Mouse (Mus musculus) fat pad, adult 2 months (tissue): ENCODE data around the gene Rbp4.

Experiments
- DNase-seq: peaks from one replicate; pipeline ENCODE4 v3.0.0-alpha.2; 2011; ENCODE audit warnings: low read depth, low spot score; ENCODE audit errors: extremely low read depth

The Rbp4 gene

DNA sequence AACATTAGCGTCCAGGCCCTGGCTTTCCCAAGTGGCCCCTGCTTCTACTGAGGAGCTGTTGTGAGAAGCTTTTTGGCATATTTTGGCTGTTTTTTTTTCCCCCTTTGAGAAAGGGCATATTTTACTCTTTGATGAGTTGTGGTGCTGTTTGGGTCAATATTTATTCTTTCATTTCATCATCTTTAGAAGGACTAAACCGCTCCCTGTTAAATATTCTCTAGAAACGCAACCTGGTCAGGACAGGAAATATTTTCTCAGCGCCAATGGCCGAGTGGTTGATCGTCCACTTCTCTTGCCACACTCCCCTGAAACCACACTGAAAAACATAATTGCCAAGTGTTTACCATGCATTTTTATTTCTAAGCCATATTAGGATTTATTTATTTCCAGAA, at the start of gene Rbp4:
Rbp4 (minus strand) TSS at position 63 of the 392 bp plus-strand sequence.
- no peak for DNase-seq

DNA sequence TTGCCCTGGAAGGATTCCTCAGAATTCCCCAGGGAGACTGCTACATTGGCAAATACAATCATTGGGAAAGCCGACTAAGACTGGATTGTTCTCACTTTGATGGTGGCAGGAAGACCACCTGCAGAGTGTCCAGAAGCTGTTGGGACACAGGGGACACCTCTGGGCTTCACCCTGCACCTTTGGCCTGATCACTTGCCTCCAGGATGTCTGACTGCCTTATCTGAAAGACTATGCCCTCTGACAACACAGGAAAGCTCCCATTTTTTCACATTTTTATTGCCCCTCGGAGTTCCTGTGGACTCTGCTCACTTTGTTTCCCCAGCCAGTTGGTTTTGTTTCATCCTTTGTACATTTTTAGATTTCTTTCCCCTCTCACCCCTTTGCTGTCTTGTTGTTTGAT, 39.6 kb upstream of the Rbp4 start:
- DNase-seq = no peak

- no peak for DNase-seq
Observed at GRCm38 (mm10) chr19:38161648-38162354, 36.7 kb upstream of the Rbp4 start.

GRCm38 (mm10) chr19:38156243-38156642, 31.2 kb upstream of the Rbp4 start:
- no peak for DNase-seq

DNA sequence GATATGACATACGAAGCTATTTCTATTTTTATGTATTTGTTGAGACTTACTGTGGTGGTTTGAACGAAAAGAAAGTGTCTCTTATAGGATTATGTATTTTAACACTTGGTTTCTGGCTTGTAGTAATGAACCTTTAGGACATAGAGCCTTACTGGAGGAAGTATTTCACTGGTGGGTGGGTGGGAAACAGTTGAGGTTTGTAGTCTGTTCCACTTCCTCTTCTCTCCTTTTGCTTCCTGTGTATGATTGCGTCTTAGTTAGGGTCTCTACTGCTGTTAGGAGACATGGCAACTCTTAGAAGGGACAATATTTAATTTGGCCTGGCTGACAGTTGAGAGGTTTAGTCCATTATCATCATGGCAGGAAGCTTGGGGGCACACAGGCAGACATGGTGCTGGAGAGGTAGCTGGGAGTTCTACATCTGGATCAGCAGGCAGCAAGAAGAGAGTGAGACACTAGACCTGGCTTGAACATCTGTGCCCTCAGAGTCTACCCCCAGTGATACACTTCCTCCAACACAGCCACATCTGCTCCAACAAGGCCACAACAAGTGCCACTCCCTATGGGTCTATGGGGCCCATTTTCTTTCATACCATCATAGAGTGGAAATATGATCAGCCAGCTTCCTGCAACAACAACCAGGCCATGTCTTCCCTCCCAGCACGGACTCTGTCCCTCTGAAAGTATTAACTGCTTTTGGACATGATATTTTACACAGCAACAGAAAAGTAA, 18.6 kb upstream of the Rbp4 start:
- DNase-seq = no peak

DNA sequence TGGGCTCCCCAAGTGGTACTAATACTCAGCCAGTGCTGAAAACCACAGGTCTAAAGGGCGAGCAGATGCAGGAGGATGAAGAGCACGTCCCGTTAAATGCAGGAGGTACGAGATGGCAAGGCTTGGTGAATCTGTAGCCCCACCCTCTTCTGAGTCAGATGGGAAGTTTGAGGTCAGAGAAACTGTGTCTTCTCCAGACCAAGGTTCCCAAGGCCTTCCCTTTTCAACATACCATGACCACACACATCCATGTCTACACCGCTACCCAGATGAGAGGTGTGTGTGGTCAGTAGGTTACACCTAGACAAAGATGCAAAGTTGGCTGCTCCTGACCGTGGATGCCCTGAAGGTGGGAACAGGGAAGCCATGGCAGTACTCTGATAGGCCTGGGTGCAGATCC, 9.7 kb upstream of the Rbp4 start:
- no peak for DNase-seq

DNA sequence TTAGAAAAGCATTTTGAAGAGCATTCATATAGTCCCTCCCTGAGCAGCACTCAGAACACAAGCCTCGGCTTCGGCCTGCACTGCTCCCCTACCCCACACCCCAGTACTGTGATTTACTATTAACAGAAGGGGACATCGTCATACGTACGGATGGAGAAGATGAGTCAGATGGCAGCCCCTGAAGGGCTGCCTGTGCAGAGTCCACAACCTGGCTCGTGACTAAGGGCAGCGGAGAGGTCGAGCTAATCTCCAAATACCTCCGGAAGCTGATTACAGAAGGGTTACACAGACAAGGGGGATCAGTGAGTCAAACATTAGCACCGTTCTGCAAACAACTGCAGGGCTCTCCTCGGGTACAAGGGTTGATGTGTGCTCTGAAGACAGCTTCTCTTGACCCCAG, 8.9 kb upstream of the Rbp4 start:
- no peak for DNase-seq

- no peak for DNase-seq
Observed at GRCm38 (mm10) chr19:38132481-38132880, 7.4 kb upstream of the Rbp4 start, which contains the start of gene Pde6c. Gene Pde6c (plus strand): TSS chr19:38132781.

DNA sequence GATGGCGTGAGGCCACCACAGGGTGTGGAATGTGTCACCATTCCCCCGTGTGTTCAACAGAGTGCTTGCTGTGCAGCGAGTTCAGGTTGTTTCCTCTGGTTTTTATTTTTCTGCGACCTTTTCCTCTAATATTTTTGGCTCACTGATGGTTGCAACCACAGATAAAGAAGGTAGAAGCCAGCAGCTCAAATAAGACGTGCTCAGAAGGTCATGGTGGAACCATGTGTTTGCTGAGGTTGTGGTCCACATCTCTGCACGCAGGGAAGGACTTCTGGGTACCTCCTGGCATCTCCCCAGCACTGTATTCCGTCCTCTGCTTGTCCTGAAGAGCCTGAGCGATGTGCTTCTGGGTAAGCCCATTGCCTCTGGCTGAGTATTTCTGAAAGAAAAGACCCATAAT, 1.6 kb upstream of the Rbp4 start:
- DNase-seq = no peak

GRCm38 (mm10) chr19:38124401-38125218, 471 bp downstream of the Rbp4 start:
- DNase-seq = no peak

DNA sequence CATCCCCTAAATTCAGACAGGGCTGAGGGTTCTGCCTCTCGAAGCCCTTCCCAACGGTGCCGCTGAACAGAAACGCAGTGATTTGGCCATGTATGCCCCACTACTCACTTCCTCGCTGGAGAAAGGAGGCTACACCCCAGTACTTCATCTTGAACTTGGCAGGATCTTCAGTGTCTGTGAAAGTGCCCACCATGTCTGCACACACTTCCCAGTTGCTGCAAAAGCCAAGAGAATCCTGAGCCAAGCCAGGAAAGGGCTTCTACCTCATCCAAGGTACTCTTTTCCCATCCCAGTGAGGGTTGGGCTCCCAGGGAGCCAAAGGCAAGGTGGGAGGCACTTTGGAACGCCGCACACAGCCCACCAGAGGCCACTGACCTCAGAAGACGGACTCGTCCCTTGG, 1.2 kb downstream of the Rbp4 start:
- DNase-seq = no peak

- no peak for DNase-seq
Observed at GRCm38 (mm10) chr19:38120123-38120760, 4.8 kb downstream of the Rbp4 start.

- no peak for DNase-seq
Observed at GRCm38 (mm10) chr19:38114834-38115491, 10.1 kb downstream of the Rbp4 start.

DNA sequence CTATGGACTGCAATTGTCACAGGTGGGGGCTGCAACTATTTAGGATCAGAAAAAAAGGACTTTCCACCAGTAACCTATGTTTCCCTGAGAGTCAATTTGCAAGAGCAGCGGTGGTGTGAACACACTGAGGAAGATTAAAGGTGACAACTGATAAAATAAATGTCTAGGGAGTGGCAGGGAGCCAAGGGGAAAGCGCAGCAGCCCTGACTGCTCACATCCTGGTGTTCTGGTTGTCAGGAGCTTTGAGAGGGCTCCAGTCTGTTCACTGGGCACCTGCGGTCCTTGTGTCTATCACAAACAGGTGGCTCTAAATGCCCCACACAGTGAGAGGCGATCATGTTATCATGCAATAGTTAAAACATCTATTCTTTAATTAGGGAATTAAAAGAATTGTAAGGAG, 12.5 kb downstream of the Rbp4 start:
- DNase-seq = no peak

DNA sequence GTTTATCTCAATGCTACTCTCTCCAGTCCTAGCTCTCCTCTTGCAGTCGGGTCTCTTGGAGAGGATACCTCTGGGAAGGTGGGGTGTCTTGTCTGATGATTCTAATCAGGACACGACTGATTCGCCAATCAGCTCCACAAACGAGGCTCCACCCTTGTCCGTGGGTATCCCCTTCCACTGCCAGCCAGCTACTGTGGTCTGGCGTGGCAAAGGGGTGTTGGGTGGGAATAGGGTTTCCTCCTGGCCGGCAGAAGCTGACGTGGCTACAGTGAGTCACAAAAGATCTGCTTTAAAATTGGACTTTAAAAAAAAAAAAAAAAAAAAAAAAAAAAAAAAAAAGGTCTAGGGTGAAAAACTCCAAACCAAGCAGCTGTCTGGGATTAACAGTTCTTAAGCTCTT, 14.0 kb downstream of the Rbp4 start:
- no peak for DNase-seq

DNA sequence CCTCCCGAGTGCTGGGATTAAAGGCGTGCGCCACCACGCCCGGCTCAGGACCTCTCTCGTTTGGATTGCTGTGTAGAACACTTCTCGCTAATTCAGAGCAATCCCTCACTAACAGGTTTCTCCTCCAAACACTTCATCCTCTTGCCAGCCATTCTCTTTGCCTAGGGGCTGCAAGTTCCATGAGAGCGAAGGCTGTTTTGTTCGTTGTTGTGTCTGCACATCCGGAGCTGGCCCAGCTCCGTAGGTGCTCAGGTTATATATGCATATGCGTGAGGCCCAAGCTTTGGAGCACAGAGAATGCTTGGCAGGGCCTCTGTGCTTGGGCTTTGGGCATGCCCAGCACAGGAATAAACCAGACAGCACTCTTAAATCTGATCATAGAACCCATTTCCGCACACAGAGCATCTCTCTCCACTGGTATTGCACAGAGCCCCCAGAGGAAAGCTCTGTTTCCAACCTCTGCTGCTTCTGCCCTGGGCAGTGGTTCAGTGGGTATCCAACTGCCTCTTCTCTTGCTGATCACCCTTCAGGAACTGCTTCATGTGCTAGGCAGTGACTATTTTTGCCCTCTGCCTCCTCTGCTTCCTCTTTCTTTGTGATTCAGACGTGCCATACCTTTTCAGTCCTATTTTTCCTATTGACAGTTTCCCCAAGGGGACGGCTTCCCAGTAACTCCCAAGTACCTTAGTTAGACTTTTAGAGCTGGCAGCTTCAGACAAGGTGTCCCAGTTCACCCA, 15.4 kb downstream of the Rbp4 start:
- DNase-seq = no peak

GRCm38 (mm10) chr19:38107871-38108270, 17.2 kb downstream of the Rbp4 start:
- DNase-seq = no peak

DNA sequence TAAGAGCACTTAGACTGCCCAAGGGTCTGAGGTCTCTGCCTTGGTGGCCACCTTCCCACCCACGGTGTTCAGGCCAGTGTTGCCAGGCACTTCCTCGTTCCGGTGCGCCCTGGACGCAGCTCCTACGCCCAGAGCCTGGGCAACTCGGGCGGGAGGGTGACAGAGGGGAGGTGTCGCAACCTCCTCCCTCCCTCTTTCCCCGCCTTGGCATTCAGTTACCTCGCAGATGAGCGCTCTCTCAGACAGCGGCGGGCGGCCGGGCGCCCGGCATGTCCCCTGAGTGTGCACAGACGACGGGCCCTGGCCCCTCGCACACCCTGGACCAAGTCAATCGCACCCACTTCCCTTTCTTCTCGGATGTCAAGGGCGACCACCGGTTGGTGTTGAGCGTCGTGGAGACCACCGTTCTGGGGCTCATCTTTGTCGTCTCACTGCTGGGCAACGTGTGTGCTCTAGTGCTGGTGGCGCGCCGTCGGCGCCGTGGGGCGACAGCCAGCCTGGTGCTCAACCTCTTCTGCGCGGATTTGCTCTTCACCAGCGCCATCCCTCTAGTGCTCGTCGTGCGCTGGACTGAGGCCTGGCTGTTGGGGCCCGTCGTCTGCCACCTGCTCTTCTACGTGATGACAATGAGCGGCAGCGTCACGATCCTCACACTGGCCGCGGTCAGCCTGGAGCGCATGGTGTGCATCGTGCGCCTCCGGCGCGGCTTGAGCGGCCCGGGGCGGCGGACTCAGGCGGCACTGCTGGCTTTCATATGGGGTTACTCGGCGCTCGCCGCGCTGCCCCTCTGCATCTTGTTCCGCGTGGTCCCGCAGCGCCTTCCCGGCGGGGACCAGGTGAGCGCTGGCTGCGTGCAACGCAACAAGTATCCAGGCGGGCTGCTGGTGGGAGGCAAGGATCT, 28.0 kb downstream of the Rbp4 start, which contains the start of gene Ffar4:
Ffar4 (plus strand) TSS at position 214 of the 901 bp plus-strand sequence.
- no peak for DNase-seq

- DNase-seq = no peak
Observed at GRCm38 (mm10) chr19:38096231-38096630, 28.9 kb downstream of the Rbp4 start.
